Mouse (Mus musculus) neutrophil, adult 65 days (primary cell): ENCODE measurements around the gene Gm7271. TPM values are rescaled to one million over a fixed set of nuclear protein-coding genes. Genes with fewer than 3 reads are reported as not detected.

Source experiments
- total RNA-seq: library from RNA; stranded (reverse); gene quantifications from 2 replicates; pipeline ENCODE4 v1.2.4, GENCODE M21; 2023

Gene Gm7271
- not detected in 2 replicates for total RNA-seq

DNA sequence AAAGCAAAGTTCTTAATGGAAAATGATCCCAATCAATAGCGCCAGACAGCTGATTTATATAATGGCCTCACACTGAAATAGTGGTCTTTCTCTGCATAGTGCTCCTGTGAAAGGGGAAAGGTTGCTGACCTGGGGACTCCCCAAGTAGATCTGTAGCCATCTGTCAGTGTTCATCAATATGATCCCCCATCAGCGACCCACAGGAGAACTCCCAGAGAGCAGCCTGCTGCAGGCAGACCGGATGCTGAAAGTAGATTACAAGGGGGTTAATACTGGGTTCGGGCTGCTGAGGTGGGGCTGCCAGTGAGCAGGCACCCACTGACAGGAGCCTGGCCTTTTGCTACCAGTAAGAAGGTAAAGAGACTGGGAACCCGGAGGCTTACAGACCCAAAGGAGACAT lies at the start of gene Gm7271:
Gm7271 (plus strand) TSS at position 230 of the 400 bp plus-strand sequence.

DNA sequence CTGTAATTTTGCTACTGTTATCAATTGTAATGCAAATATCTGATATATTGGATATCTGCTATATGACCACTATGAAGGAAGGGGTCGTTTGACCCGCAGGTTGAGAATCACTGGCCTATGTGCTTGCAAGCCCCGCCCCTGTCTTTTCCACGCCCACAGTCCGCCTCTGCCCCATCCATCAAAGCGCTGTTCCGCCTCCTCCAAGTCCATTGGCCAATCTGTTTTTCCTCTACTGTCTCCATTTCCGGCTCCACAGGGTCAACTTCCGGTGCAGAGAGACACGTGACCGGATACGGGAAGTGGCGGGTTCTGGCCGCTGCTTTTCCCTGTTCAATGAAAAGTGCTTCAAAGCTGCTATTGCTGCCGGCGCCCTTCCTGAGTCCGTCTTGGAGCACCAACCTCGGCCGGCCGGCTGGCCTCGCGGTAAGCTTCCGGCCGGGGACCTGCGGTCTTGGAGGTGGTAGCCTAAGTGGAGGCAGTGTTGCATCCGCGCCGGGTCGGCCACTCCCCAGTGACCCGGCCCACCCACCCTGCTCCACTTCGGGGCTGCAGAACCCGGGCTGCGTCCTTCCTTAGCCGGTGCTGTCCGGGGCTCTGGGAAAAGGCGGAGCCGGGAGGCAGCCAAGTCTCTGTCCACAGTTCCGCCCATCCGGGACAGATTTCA lies 45.3 kb downstream of the Gm7271 start, which contains the start of gene Exoc1:
Exoc1 (plus strand) TSS at position 272 of the 664 bp plus-strand sequence.

Other genes starting within 250 kb of the Gm7271 start
- 7.3 and 10.8 TPM in 2 replicates for gene Clock, start 179.2 kb upstream of the Gm7271 start, total RNA-seq
- gene Pdcl2, start 152.9 kb upstream of the Gm7271 start, total RNA-seq, result not detected in 2 replicates
- not detected in 2 replicates for gene Nmu, start 120.3 kb upstream of the Gm7271 start, total RNA-seq
- gene Exoc1, start 45.3 kb downstream of the Gm7271 start, total RNA-seq, result 61.4 and 76.4 TPM in 2 replicates
- gene Cep135, start 104.7 kb downstream of the Gm7271 start, total RNA-seq, result 11.5 and 14.7 TPM in 2 replicates
- gene C530008M17Rik, start 172.5 kb downstream of the Gm7271 start, total RNA-seq, result 0.79 and 1.7 TPM in 2 replicates